Mouse (Mus musculus): ENCODE measurements around the gene Bcl9l.

Bcl9l gene

DNA sequence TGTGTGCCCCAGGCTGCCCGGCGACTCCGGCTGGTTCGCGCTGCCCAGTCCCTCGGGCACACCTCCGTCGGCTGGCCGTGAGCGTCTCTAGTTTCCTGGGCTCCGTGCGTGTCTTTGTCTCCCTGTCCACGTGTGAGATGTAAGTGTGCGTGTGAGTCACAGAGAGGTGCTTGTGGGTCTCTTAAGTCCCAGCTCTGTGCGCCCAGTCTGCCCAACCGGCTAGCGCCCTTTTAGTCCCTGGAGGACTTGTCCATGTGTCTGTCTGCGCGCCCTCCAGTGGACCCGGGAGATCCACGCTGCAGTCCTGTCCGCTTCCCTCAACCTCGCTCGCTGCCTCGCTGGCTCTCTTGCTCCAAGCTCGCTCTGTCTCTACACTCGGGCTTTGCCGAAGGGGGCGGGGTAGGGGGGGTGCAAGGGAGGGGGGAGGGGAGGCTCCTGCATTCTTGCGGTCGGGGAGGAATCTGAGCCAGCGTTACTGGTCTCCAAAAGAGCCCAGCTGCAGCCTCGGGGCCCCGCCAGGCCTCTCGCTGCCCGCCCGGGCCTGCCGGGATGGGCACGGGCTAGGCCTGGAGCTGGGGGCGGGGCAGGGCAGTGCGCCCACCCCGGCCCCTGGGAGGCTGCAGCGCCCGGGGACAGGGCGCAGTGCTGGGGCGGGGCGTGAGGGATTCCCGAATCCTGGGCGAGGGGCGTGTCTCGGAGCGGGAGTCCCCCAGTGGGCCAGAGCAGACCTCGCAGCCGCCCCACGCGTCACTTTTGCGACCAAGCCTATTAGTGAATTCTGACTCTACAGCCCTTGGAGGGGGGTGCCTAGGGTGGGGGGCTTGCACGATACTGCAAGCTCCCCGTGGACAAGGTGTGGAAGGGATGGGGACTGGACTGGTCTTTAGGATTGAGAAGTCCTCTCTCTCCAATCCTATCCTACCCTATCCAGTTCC is 16.1 kb downstream of the Bcl9l start:
- DNase-seq: peak; percentile 91

DNA sequence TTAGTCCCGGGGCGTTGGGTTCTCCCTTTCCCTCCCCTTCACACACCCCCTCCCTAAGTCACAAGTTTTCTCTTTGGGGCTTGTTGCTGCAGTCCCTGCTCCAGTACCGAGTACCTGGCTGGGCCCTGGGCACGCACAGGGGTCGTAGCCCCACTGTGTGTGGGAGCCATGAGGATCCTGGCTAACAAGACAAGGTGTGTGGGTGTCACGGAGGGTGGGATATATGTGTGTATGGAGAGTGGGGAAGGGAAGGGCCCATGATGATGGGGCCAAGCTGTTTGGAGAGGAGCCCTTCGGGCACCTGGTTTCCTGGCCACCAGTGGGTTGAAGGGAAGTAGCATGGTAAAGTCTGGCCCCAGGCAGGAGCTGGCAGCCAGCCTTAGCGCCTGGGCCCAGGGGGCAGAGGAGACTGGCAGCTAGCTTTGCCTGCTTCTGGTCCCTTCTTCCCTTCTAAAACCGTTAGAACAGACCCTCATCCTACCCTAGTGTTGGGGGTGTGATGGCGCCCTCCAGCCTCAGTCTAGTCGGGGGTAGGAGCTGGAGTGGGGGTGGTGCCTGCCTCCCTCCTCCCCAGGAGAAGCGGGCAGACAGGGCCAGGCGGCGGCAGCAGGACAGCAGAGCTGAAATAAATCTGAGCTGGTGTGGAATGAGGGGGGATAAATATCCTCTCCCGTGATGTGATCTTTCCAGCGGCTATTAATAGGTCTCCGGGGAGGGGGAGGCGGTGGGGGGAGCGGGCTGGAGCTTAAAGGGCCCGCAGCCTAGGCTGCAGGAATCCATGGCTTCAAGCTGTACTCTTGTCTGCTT is 16.9 kb downstream of the Bcl9l start:
- peak; percentile 80 for DNase-seq

DNA sequence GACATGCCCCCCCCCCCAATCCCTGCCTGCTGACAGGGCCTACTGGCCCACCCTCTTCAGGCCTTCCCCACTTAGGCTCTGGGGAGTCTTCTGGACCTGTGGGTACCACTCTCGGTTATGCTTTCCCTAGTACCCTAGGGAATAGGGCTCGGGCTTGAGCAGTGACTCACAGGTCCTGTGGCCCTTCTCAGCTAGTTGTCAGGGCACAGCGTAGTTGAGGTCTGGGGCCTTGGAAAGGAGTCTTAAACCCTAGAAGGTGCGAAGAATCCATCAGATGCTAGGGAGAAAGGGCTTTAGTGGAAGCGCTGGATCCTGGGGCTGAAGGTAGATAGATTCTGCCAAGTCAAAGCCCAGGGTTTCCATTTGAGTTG is 17.5 kb downstream of the Bcl9l start:
- no peak for DNase-seq

DNA sequence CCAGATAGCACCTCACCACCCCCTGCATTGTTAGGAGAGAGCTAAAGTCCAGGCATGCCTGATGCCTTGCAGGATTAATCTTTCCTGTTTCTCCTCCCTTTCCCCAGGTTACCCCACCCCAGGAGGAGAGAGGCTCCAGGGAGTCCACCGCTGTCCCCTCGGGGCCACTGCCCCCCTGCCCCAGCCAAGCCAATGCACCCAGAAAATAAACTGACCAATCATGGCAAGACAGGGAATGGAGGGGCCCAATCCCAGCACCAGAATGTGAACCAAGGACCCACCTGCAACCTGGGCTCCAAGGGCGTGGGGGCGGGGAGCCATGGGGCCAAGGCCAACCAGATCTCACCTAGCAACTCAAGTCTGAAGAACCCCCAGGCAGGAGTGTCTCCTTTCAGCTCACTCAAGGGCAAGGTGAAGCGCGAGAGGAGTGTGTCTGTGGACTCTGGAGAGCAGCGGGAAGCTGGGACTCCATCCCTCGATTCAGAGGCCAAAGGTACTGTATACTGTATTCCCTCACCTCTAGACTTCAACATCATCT is 18.1 kb downstream of the Bcl9l start:
- peak; percentile 30 for DNase-seq

DNA sequence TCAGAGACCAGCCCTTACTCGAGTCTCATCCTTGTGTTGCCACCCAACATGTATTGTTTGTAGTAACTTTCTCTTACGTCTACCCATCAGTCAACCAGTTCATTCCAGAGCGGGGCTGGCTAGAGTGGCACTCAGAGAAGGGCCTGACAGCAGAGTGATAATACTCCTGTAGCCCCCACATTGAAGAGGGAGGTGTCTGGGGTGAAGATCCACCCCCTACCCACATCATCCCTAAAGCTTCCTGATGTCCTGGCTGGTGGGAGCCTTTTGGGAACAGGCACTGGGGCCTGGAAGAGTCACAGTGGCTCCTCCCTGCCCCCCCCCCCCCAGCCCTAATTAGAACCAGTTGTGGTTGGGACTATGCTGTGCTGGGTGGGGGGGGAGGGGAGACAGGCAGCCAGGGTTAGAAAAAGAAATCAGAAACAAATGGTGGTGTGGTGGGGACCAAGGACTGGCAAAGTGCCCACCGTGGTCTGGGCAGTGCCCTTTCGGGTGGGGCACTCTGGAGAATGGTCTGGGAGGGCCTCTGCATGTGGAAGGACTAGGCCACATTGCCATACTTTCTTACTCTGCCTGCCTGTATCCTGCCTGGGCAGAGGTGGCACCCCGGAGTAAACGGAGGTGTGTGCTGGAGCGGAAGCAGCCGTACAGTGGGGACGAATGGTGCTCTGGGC is 18.7 kb downstream of the Bcl9l start:
- peak; percentile 53 for DNase-seq

DNA sequence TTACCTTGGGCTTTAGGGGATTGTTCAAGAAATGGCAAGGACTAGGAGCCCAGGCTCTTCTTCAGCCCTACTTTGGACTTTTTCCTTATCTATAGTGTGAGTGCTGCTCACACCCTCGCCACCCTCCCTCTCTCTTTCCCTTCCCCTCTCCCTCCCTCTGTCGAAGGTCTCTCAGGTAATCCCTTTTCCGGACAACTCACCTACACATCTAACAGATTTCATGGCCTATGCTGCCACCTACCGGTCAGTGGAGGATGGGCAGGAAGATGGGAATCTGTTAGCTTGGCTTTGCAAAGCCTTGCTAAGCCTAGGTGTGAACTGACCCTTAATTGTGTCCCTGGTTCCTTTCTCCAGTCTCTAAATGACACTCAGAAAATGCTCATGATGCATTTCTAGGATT is 19.4 kb downstream of the Bcl9l start:
- DNase-seq: peak; percentile 91

DNA sequence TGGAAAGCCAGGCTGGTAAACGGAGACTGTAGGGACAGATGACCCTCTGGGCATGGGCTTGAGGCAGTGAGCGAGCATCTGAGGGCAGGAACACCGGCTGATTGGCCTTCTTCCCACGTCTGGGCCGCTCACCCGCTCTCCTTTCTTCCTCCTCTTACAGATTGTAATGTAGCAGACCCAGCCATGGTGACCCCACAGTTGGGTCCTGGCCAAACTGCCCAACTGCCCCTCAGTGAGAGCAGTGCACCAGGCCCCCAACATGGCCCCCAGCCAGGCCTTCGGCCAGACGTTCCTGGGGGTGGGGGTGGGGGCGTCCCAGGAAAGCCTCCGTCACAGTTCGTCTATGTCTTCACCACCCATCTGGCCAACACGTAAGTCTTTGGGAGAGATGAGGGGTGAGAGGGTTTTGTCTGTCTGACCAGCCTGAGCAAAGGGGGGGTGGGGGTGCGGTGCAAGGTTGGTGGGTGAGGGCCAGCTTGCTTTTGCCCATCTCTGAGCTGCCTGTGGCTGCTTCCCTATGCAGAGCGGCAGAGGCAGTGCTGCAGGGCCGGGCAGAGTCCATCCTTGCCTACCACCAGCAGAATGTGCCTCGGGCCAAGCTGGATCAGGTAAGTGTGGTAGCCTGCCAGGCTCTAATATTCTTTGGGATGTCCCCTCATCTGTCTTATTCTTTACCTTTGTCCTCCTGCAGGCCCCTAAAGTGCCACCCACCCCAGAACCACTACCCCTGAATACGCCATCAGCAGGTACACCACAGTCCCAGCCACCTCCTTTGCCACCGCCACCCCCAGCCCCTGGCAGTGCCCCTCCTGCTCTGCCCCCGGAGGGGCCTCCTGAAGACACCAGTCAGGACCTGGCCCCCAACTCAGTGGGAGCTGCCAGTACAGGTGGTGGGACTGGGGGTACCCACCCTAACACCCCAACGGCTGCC is 22.5 kb downstream of the Bcl9l start:
- DNase-seq: peak; percentile 54

DNA sequence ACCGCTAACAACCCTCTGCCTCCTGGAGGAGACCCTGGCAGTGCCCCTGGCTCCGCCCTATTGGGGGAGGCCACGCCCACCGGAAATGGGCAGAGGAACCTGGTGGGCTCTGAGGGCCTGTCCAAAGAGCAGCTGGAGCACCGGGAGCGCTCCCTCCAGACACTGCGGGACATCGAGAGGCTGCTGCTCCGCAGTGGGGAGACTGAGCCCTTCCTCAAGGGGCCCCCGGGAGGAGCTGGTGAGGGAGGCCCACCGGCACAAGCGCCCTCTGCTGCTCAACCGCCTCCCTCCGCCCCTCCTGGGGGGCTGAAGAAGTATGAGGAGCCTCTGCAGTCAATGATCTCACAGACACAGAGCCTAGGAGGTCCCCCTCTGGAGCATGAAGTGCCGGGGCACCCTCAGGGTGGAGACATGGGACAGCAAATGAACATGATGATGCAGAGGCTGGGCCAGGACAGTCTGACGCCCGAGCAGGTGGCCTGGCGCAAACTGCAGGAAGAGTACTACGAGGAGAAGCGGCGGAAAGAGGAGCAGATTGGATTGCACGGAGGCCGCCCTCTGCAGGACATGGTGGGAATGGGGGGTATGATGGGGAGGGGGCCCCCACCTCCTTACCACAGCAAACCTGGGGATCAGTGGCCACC is 23.3 kb downstream of the Bcl9l start:
- DNase-seq: peak; percentile 49

DNA sequence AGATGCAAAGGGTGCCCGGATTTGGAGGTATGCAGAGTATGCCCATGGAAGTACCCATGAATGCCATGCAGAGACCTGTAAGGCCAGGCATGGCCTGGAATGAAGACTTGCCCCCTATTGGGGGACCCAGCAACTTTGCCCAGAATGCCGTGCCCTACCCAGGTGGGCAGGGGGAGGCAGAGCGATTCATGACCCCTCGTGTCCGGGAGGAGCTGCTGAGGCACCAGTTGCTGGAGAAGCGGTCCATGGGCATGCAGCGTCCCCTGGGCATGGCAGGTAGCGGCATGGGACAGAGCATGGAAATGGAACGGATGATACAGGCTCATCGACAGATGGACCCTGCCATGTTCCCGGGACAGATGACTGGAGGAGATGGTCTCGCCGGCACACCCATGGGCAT is 23.9 kb downstream of the Bcl9l start:
- DNase-seq: peak; percentile 10

DNA sequence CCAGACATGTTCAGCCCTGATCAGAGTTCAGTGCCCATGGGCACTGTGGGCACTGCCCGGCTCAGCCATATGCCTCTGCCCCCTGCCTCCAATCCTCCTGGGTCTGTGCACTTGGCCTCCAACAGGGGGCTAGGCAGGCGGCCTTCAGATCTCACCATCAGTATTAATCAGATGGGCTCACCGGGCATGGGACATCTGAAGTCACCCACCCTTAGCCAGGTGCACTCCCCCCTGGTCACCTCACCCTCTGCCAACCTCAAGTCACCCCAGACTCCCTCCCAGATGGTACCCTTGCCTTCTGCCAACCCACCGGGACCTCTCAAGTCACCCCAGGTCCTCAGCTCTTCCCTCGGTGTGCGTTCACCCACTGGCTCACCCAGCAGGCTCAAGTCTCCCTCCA is 24.7 kb downstream of the Bcl9l start:
- peak; percentile 20 for DNase-seq

DNA sequence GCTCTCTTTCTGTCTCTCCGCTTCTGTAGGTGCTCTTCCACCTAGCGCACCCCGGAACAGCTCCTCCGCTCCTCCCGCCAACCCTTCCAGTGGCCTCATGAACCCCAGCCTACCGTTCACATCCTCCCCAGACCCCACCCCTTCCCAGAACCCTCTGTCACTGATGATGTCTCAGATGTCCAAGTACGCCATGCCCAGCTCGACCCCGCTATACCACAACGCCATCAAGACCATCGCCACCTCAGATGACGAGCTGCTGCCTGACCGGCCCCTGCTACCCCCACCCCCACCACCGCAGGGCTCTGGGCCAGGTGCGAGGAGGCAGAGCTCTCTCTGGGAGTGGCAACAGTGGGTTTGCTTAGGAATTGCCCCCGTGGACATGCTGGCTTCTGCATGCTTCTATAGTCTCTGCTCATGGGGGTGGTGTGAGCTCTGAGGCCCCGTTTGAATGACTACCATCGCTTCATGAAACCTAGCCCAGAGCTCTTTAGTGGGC is 25.5 kb downstream of the Bcl9l start:
- peak; percentile 19 for DNase-seq

DNA sequence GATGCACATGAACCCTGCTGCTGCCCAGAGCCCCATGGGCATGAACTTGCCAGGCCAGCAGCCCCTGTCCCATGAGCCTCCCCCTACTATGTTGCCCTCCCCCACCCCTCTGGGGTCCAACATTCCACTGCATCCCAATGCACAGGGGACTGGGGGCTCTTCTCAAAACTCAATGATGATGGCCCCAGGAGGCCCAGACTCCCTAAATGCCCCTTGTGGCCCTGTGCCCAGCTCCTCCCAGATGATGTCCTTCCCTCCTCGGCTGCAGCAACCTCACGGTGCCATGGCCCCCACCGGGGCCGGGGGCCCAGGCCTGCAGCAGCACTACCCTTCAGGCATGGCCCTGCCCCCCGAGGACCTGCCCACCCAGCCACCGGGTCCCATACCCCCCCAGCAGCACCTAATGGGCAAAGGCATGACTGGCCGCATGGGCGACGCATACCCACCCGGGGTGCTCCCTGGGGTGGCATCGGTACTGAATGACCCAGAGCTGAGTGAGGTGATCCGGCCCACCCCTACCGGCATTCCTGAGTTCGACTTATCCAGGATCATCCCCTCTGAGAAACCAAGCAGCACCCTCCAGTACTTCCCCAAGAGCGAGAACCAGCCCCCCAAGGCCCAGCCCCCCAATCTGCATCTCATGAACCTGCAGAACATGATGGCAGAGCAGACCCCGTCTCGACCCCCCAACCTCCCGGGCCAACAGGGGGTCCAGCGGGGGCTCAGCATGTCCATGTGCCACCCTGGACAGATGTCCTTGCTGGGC is 26.3 kb downstream of the Bcl9l start:
- DNase-seq: peak; percentile 41

DNA sequence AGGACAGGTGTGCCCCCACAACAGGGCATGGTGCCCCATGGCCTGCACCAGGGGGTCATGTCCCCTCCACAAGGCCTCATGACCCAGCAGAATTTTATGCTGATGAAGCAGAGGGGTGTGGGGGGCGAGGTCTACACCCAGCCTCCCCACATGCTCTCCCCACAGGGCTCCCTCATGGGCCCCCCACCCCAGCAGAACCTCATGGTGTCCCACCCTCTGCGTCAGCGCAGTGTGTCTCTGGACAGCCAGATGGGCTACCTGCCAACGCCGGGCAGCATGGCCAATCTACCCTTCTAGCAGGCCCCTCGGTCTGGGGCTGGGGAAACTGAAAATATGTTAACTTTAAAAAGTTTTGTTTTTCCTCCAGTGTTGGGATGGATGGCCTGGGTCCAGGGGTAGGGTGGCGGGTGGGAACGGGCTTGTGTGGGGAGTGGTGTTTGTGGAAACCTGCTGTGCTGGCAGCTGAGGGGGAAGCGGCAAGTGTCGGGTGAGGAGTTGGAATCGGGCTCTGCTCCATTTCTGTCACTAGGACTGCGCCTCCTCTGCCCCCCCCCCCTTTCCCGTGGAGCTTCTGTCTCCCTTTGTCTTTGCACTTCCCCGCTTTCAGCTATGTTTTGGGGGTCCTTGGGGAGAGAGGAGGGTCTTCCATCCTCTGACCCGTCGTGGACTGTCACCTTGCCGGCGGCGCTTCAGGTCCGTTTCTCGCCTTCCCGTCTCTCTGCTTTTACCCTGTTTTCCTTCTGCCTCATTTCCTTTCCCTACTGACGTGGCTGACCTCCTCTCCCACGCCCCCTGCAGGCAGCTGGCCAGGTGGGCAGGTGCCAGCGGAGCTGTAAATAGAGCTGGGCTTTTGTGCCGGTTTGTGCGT is 27.1 kb downstream of the Bcl9l start:
- peak; percentile 94 for DNase-seq

DNA sequence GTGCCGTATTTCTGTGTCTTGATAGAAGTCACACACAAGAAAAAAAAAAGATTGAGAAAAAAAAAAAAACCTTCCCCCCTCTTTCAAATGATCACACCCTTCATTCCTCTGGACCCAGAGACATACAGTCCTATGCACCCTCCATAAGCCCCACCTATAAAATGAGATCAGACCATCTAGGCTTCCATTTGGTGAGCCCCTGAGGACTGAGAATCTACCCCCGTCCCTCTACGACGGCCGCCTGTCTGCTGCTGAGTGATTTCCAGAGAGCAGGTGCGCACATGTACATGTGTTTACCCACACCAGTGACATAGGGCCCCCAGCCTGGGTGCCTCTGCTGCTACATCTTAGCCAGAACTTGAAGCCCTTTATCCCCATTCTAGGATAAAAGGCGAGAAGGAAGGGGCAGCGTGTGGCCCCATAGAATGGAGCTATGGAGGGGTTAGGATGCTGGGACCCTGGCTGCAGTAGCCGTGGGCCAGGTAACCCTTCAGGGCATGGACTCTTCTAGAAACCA is 27.8 kb downstream of the Bcl9l start:
- peak; percentile 19 for DNase-seq

DNA sequence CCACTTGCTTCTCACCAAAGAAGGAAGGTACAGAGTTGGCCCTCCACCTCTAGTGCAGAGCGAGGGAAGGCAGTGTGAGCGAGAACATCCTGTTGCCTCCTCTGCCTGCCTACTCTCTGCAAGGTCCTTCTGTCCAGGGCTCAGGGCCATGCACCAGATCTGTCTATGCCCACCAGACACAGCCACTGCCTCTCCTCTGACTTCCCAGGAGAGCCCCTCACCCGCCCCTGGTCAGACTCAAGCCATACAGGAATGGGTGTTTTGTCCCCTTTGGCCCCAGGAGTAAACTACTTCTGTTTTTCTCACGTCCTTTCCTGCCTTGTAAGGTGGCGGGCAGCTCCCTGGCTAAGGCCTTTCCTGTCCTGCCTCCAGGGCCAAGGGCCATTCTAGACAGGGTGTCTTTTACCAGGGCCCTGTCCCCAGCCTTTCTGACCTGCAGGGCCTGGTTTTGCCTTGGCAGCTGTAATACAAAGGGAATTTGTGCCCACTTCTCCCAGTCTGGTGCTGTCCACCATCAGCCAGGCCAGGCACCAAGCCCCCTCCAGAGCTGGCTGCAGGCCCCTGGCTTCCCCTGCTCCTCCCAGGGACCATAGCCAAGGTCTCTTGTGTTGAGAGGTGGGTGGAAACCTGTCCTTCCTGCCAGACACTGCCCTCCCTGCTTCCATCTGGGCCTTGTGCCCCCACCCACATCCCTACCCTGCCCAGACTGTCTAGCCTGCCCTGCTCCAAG is 28.4 kb downstream of the Bcl9l start:
- DNase-seq: peak; percentile 44

DNA sequence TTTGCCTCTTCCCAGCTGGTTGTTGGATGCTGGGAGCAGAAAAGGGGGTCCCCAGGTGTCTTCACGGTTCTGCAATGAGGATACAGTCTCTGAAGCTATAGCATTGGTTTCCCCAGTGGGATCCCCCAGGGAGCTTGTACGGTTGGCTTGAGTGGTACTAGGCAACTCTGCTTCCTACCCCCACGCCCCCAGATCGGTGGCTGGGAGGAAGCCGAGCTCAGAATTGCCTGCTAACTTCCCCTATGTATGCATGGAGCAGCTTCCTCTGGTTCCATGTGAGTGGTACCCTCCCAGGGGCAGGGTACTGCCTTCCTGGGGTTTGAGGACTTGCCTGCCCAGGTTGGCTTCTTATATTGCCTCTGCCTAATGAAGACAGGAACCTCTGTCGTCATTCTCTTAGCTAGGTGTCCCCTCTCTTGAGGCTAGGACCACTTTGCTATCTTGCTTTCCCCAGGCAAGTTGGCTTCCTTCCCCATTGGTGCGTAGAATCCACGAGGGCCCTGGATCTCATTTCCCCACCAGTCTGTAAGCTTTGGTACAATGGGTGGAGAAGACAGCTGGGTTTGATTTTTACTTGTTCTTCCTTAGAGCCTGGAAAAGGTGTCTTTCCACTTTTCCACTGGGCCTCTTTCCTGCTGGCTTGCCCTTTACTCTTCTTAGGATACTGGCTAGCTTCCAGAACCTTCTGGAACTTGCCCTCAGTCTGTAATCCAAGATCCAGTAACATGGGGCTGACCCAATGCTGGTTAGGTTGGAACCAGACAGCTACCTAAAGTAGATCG is 29.5 kb downstream of the Bcl9l start:
- peak; percentile 29 for DNase-seq

DNA sequence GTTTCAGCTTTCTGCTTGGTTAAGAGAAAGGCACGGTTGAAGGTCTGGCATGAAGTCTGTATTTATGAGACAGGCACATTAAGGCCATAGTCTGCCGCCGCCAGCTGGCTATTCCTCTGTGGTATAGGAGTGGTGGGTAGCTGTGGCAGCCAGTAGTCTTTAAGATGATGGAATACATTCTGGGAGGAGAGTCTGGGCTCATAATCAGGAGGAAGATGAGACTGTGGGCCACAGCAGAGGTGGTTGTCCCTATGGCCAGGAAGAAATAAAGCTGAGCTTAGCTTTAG is 30.0 kb downstream of the Bcl9l start:
- no peak for DNase-seq

DNA sequence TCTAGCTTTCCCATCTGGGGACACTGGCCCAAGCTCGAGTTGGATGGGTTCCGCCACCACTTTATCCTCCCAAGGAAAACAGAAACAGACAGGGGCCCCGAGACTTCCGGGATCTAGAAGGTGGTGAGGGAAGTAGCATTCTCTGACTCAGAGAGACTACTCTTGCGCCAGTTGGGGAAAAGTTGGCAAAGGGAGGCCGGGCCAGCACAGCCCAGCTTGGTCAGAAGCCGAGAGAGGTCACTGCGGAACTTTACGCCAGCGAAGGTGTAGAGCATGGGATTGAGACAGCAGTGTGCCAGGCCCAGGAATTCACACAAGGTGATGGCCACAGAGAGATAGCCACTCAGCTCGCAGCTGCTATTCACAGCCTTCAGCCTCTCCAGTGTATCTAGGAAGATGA is 30.5 kb downstream of the Bcl9l start:
- DNase-seq: peak; percentile 16
